Mouse (Mus musculus): ENCODE measurements around the gene Myoz1. TPM values are rescaled to one million over a fixed set of nuclear protein-coding genes. Genes with fewer than 3 reads are reported as not detected.

Gene Myoz1
- total and polyA plus RNA-seq, 3 experiments, result 0.15 TPM; not detected in 1

GRCm38 (mm10) chr14:20661661-20662331 is 5.5 kb upstream of the Myoz1 start:
- H3K9ac ChIP-seq (ENCODE audit: control insufficient read depth, low read depth, low read length, poor library complexity, severe bottlenecking), result peak overlapping the region; percentile 65
- peak overlapping the region; percentile 75 to 79 for H3K4me3 ChIP-seq (ENCODE audit: control insufficient read depth in 1 of 2, insufficient read depth in 1 of 2, low read depth in 2 of 2, low read length in 2 of 2)
- peaks cover 0 to 9% of the 10 kb centered on the region in 2 experiments; a peak in 2 of 4 replicates for H3K4me1 ChIP-seq (ENCODE audit: control insufficient read depth in 1 of 2, insufficient read depth in 2 of 2, low read length in 2 of 2)
- no peaks in the 10 kb centered on the region for H3K36me3 ChIP-seq (ENCODE audit: control insufficient read depth in 1 of 2, insufficient read depth in 2 of 2, low read length in 2 of 2)
- no peak overlapping the region for H3K27ac ChIP-seq (ENCODE audit: control insufficient read depth, low read depth, low read length)
- H3K27me3 ChIP-seq (ENCODE audit: control insufficient read depth in 1 of 2, insufficient read depth in 2 of 2, low read length in 2 of 2), result peaks cover 0 to 15% of the 10 kb centered on the region in 2 experiments; a peak in 1 of 4 replicates
- DNase-seq (ENCODE audit: low read depth, low spot score), result no peak
- no peaks in the 10 kb centered on the region for H3K9me3 ChIP-seq (replicated peaks; ENCODE audit: insufficient read depth, low read length)
- H3K79me2 ChIP-seq (ENCODE audit: control insufficient read depth, insufficient read depth, low read length, poor library complexity), result no peaks in the 10 kb centered on the region
- TF ChIP-seq MEF2A (IDR thresholded peaks at IDR 0.05; ENCODE audit: extremely low read depth, insufficient replicate concordance, low read depth, low read length, poor library complexity, severe bottlenecking), result no peak
- TF ChIP-seq MYC (IDR thresholded peaks at IDR 0.05; ENCODE audit: low read depth, low read length), result no peak
- no peak for TF ChIP-seq KAT2A (conservative IDR thresholded peaks at IDR 0.05; ENCODE audit: low read depth, low read length)
- TF ChIP-seq E2F4 (IDR thresholded peaks at IDR 0.05; ENCODE audit: borderline replicate concordance, low read depth, low read length), result no peak
- TF ChIP-seq ZC3H11A (IDR thresholded peaks at IDR 0.05; ENCODE audit: low read depth, low read length), result no peak
- no peak for TF ChIP-seq ETS1 (IDR thresholded peaks at IDR 0.05; ENCODE audit: low read depth, low read length)
- no peak for TF ChIP-seq RCOR1 (IDR thresholded peaks at IDR 0.05; ENCODE audit: low read depth, low read length)
- no peak for TF ChIP-seq MYB (IDR thresholded peaks at IDR 0.05; ENCODE audit: low read depth, low read length)
- no peak for TF ChIP-seq RAD21 (IDR thresholded peaks at IDR 0.05; ENCODE audit: low read depth, low read length)
- TF ChIP-seq TCF12 (IDR thresholded peaks at IDR 0.05; ENCODE audit: low read depth, low read length), result no peak
- TF ChIP-seq ZNF384 (IDR thresholded peaks at IDR 0.05; ENCODE audit: low read depth, low read length), result no peak
- no peak for TF ChIP-seq NRF1 (IDR thresholded peaks at IDR 0.05; ENCODE audit: insufficient read depth, low read depth, low read length, poor library complexity, severe bottlenecking)
- TF ChIP-seq JUND (IDR thresholded peaks at IDR 0.05; ENCODE audit: low read depth, low read length), result no peak
- TF ChIP-seq HCFC1 (IDR thresholded peaks at IDR 0.05; ENCODE audit: low read depth, low read length), result no peak
- TF ChIP-seq EP300 (IDR thresholded peaks at IDR 0.05; ENCODE audit: low read depth in 1 of 2, low read length in 2 of 2), result no peak
- TF ChIP-seq UBTF (IDR thresholded peaks at IDR 0.05; ENCODE audit: borderline replicate concordance, insufficient read depth, low read depth, low read length), result no peak
- TF ChIP-seq MAZ (IDR thresholded peaks at IDR 0.05; ENCODE audit: low read depth, low read length), result no peak
- no peak for TF ChIP-seq ZKSCAN1 (IDR thresholded peaks at IDR 0.05; ENCODE audit: low read depth, low read length)
- no peak for TF ChIP-seq ZMIZ1 (IDR thresholded peaks at IDR 0.05; ENCODE audit: low read depth, low read length)
- TF ChIP-seq CHD2 (IDR thresholded peaks at IDR 0.05; ENCODE audit: low read length), result no peak
